Mouse (Mus musculus) 3T3-L1 (cell line): ENCODE measurements at regions not wholly inside any gene's neighbourhood (a gene's known extent, or its start where the extent isn't known, plus 50 kb on each side); places are given as distances from the start of the nearest gene placed in this dataset.

Source experiments
- DNase-seq: peaks from one replicate; pipeline ENCODE4 v3.0.0-alpha.2; 2015; ENCODE audit warnings: low read depth, low spot score

- DNase-seq = no peak
These were observed 54.9 kb upstream of the Chst1 start for GRCm38 (mm10) chr2:92544364-92545151.

DNA sequence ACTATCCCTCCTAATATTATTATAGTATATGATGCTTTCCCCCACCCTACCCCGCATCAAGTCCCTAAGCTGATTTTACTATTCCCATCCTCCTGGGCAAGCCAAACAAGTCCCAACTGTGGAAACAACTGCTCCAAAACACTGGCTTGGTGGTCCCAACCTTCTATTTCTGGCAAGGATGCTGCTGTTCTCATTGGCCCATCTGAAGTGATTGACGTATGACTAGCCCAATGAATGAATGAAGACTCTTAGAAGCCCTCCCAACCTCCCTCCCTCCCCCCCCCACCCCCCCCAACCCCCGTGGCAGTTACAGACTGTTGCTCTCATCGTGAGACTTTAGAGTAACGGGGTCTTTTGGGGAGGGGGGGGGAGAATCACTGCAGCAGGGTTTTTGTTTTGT lies 58.7 kb upstream of the Chst1 start:
- no peak for DNase-seq

DNA sequence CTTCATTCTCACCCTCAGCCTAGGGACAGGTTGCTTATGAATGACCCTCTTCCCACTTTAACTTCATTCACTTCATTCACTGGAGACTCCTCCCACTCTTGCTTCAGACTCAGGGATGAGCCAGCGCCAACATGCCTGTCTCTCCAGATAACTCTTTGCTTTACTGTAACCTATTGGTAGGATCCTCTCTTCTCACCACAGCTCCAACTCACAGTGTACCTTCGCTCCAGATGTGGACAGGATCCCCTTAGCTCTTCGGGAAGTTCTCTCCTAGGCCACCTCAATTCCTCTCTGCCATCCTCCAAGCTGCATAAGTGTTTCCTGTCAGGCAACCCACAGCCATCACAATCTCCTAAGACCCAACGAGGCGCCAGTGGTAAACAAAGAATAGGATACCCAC lies 67.5 kb upstream of the Chst1 start:
- DNase-seq = no peak

- DNase-seq = no peak
These were observed 68.8 kb upstream of the Chst1 start for GRCm38 (mm10) chr2:92530677-92531076.

- DNase-seq = no peak
These were observed 69.5 kb upstream of the Slc35c1 start for GRCm38 (mm10) chr2:92529670-92530322.

DNA sequence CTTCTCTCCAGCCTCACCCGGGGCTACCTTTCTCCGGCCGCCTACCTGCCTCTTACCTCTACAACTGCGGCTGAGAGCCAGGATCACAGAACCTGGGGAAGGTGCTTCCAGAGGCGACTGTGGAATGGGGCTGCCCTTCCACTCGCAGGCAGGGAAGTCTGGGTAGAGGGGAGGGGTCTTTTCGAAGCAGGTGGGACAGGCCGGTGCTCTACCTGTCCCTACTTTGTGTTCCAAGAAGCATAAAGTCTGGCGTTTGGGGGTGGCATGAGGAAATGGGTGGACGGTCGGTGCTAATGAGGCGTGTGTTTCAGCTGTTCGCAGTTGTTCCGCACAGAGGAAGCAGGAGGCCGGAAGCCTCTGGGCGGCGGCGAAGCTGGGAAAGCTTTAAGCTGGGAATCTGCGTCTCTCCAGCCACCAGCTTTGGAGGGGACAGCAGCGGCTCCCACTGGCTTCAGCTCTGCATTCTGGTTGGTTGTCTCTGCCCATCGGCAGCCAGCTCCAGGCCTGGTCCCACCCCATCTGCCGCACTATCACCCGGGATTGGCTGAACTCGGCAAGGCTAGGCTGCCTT lies 68.8 kb upstream of the Slc35c1 start:
- DNase-seq = peak; percentile 41

DNA sequence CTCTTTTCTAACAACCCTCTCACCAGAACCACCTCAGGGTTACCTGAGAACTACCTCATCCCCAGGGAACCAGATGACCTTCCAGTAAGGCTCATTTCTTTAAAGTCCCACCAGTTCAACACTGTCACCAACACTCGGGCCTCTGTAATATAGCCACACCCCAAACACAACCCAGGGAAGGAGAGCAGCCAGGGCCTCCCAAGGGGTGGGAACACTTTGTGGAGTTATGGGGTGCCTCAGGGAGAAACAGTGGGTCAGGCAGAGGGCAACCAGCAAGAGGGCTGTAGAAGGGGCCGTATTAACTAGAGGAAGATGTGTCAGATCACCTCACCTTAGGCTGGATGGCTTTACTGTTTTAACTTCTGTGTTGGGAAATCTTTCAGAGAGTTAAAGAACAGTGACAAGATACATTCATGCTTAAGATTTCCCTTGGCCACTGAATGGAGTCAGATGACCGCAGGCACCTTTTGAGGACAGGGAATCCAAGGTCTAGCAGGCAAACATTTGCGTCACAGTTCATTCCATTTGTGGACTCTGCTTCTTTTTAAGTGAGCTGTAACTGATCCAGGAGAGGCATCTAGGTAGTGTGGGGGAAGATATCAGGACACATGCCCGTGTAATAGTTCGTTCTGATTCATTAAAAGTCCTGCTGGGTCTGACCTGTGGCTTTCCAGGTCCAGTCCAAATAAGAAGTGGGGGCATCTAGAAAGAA lies 67.9 kb upstream of the Slc35c1 start:
- DNase-seq = no peak

DNA sequence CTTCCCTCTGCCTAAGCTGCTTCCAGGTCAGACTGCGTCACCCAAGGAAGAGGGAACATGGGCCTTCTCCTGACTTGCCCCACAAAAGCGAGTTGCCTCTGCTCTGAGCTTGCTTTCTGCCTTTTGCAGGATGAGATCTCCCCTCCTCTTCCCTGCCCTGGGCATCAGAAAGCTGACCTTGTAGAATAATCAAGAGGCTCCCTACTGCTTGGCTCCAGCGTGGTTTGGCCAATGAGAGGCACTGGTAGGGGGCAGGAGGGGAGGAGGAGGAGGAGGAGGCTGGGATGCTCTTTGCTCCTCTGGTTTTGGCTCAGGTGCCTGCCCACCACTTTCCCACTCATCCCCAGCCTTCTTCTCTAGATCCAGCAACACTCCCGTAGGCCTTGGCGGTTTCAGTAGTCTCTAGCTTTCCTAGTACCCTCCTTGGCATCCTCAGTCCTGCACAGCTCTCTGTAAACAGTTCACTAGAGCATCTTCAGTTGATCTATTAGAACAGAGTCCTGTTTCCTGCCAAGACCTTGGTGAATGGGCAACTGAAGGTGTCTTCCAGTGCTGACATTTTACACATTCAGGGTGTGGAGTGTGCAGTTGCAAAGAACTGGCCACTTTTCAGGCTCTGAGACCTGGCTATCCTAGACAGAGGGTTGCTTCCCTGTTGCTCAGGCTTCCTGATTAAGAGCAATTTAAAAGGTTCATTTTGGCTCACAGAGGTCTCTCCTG lies 66.5 kb upstream of the Slc35c1 start:
- DNase-seq = no peak

- no peak for DNase-seq
These were observed 65.3 kb upstream of the Slc35c1 start for GRCm38 (mm10) chr2:92525628-92526027.

DNA sequence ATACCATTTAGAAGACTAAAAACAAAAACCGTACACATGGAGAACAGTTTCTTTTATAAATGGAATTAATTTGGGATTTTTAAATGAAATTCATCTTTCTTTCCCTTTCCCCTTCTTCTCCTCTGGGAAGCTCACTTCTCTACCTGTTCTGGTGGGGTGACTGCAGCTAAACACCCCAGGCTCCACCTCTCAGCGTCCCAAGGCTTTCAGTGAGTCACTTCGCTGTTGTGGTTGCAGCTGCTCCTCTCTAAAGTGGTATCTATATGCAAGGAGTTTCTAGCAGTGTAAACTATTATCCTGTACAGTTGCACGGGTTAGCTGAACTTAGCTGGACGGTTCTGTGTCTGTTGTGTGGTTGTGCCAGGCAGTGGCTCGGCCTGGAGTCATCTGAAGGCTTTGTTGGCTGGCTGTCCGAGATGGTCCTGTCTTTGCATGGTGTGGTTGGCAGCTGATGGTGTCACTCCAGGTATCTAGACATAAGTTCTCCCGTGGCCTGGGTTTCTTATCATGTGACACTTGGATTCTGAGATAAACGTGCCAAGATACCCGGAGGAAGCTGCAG lies 64.8 kb upstream of the Slc35c1 start:
- DNase-seq = no peak

- no peak for DNase-seq
These were observed 64.1 kb upstream of the Slc35c1 start for GRCm38 (mm10) chr2:92524346-92524905.

DNA sequence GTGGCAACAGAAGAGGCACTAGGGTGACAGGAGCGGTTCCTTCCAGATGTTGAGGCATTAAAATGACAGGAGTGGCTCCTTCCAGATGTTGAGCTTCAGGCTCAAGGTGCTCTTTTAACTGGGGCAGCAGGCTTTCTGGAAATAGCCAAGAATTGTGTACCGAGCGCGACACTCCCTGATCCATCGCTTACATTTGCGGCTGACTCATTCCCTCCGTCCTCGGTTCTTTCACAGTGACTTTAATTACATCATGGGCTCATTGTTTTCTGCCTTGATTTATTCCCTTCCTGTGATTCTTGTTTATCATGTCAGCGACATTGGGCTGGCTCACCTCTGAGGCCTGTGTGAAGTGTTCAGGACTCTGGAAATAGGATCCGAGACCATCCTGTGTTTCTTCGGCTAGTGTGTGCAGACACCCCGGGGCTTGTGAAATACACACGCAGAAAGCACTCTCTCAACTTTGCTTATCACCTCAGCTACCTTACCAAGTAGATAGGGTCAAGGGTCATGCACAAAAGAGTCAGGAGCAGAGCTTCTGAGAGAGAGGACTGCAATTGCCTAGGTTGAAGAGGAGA lies 63.1 kb upstream of the Slc35c1 start:
- DNase-seq = no peak

DNA sequence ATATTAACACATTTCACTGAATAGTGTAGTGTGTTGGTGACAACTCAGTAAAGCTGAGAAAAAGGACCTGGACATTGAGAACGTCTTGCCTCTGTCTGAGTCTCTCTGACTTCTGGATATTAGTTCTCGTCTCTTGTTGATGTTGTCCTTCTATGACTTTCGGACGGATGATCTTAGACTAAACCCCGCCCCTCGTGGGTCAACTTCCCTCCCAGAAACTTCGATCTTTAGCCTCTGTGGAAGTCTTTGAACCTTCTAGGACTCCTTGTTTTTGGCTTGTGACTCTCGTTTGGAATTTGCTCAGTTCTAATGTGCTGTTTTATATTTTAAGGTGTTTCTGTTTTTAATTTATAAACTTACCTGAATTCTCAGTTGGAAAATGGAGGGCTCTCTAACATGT lies 61.2 kb upstream of the Slc35c1 start:
- DNase-seq = no peak

GRCm38 (mm10) chr2:92519396-92519795 lies 59.1 kb upstream of the Slc35c1 start:
- no peak for DNase-seq

- DNase-seq = no peak
These were observed 58.6 kb upstream of the Slc35c1 start for GRCm38 (mm10) chr2:92518891-92519290.

GRCm38 (mm10) chr2:92514961-92515360 lies 54.6 kb upstream of the Slc35c1 start:
- DNase-seq = no peak

DNA sequence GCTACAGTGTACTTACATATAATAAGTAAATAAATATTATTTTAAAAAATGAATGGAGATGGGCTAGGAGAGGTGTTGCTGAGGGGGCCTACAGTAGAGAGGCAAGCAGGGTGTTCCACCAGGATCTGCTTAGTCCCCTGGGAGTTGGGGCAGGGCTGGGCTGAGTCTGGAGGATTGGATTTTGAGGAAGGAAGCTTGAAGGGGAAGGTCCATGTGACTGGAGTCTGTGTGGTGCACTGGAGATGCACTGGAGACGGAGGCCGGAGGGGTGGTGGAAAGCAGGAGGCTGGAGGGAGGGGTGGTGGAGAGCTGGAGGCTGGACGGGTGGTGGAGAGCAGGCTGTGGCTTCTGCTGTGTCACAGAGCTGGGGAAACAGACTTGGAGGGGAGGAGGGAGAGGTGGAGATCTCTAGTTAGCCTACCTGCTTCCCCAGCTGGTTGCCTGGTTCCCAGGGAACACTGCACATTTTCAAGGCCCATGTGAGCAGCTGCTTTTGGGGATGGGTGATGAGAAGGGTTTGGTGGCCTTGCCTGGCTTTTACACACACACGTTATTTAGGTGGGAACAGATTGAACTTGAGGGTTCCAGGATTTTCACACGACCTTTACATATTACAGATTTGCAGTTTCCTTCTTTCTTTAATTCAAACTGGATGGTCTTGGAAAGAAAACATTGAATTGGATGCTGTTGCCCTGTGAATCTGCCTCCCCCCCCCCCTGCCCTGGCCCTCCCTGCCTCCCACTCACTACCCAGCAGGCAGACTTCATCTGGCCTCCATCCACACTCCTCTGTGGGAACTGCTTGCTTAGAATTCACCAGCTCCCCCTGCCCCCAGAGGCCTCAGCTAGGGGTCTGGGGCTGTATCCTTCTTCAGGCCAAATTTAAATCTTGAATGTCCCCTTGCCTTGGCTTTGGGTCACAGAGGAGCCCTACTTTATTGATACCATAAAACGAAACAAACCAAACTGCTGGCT lies 51.7 kb upstream of the Slc35c1 start:
- no peak for DNase-seq
